Mouse (Mus musculus): ENCODE data around the gene Arid1b. TPM values are rescaled to one million over a fixed set of nuclear protein-coding genes. Genes with fewer than 3 reads are reported as not detected.

The Arid1b gene
- total RNA-seq (2014; fragmentation: Nextera tagmentation) (28.8 and 29.2 TPM in 2 replicates), total RNA-seq (2017) (9.2 and 17.7 TPM in 2 replicates)

DNA sequence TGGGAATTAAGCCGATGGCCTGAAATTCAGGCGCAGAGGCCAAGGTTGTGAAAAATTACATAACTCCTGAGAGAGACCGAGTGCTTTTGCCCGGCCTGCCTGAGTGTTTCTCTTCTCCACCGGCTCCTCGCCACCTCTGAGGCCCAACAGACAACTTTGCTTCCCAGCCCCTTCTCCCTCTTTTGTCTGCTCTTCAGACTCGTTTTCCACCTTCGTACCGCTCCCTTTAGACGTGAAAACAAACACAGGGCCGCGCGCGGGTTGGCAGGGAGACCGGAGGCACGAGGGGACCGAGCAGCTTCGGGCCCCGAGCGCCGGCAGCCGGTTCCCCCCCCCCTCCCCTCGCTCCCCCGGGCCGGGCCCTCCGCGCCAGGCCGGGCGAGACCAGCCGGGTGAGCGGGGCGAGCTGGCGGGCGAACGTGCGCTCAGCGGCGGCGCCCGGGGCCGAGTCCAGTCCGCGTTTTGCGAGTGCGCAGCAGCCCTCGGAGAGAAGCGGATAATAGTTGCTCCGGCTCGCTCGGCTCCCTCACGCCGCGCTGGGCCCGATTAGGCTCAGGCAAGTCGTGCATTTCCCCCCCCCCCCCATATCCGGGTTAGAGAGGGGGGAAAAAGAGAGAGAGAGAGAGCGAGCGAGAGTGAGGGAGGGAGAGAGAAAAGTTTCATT is at the start of gene Arid1b:
Gene Arid1b, plus strand, starts transcription at position 493 of the 664 bp plus-strand sequence.
- ATAC-seq (replicated peaks; ENCODE audit: low FRiP score, low TSS enrichment, poor library complexity, severe bottlenecking), result peak; percentile 73

DNA sequence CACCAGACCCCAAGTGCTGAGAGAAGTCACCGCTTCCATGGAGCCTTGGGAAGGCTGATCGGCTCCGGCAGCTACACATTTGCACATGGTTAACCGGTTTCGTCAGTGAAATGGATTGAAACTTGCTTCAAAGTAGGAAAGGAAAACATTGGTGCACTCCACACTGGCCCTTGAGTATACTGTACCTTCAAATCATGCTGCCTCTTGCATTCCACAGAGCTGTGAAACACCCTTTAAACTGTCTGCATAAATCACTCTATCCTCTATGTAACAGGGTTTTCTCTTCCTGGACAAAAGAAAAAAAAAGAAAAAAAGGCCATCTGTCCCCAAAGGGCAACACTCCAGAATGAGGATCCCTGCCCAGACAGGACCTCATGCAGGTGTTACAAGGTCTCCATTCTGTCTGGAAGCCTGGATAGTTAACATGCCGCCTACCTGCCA is 48.8 kb upstream of the Arid1b start:
- ATAC-seq (replicated peaks; ENCODE audit: low FRiP score, low TSS enrichment, poor library complexity, severe bottlenecking), result no peak

DNA sequence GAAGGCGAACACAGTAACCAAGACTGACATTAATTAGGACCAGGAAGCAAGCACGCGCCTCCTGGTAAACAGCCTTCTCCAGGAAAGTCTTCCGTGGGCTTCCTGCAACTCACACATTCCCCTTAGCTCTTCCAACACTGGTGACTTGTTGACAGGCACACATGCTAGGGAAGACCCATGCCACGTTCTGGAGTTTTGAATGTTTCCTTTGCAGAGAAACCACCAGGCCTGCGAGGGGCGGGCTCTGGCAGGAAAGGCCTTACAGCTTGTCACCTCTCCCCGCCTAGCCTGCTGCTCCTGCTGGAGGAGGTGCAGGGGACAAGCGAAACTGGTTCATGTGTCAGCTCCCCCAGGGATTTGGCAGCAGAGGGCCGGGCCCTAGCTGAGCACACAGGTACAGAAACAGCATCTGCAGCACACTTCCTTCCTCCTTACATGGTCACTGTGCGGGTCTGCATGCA is 48.2 kb upstream of the Arid1b start:
- ATAC-seq (replicated peaks; ENCODE audit: low FRiP score, low TSS enrichment, poor library complexity, severe bottlenecking), result peak; percentile 59

DNA sequence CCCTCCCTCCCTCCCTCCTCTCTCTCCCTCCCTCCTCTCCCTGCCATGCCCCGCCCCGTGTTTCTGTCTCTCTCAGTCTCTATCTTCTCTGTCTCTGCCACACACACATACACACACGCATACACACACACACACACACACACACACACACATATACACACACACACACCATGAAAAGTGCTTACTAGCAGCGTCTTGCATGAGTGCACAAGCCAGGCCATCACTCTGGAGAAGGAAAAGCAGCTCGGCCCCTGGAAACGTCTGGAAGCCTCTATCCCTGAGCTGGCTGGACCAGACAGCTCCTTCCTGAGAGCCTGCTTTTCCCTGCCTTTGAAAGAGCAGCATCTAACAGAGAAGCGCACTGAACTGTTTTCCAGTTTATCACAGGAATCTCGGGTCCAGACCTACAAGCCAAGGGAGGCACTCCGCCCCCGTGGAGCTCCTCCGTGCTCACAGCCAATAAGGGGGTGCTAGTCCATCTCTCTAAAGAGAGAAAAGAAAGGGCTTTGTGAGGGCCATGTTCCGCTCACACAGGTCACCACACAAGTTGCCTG is 47.6 kb upstream of the Arid1b start:
- no peak for ATAC-seq (replicated peaks; ENCODE audit: low FRiP score, low TSS enrichment, poor library complexity, severe bottlenecking)

DNA sequence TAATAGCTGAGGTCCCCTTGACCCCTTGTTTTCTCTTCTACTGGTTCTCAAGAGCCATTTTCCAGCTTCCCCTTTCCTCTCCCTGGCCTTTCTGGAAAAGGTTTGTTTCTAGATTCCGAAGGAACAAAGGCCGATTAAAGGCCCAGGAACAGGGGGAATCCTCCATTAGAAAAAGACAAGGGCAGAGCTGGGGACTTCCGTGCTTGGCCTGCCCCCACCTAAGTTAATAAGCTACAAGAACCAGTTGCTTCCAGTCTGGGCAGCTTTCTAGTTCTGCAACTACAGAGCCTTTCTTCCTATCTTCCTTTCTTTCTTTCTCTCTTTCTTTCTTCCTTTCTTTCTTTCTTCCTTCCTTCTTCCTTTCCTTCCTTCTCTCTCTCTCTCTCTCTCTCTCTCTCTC is 47.1 kb upstream of the Arid1b start:
- no peak for ATAC-seq (replicated peaks; ENCODE audit: low FRiP score, low TSS enrichment, poor library complexity, severe bottlenecking)

DNA sequence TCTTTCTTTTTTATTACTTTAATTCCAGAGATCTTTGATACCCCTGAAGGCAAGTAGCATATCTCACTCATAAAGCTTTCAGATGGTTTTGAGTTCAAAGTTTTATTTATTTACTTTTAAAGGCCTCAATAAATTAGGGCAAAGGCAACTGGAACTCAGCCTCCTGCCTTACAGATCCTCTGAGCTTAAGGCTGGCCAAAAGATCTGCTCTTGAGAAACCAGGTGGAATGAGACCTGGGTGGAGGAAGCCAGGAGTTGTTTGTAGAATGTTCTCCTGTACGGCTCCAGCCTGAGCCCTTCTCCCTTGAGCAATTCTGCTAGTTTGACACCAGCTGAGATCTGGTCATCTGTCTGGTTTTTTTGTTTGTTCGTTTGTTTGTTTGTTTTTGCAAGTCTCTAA is 46.7 kb upstream of the Arid1b start:
- no peak for ATAC-seq (replicated peaks; ENCODE audit: low FRiP score, low TSS enrichment, poor library complexity, severe bottlenecking)

DNA sequence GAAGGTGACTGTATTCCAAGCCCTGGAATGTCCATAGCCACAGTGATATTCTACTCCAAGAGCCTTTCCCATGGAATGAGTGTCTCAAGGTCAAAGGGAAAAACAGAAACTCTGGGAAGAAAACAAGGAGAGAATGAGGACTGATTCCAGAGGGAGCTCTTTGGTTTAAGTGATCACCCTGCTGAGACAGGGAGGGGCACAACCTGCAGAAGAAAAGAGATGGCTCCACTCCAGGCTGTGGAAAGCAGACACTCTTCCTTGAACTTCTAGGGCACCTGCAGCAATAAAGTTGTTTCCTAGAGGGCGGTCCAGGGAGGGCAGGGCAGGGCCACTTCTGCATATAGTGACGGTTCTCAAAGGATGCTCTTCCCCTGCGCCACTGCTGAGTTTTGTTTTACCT is 45.6 kb upstream of the Arid1b start:
- no peak for ATAC-seq (replicated peaks; ENCODE audit: low FRiP score, low TSS enrichment, poor library complexity, severe bottlenecking)

DNA sequence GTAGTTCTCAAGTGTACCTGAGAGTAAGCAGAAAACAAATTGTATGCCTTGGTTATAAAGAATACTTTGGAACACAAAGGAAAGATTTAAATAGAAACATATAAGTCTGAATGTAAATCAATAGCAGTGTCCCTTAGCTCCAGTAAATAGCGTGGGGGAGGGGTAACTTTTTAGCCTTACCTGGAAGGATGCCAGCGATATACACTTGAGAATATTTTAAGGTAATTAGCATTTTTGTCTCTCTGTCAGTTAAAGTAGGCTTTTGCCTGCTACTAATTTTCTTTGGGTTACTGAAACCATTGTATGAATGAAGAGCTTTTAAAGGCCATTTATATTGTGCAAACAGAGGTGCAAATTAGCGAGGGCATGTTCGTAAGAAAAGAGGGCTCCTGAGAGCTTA is 39.7 kb upstream of the Arid1b start:
- ATAC-seq (replicated peaks; ENCODE audit: low FRiP score, low TSS enrichment, poor library complexity, severe bottlenecking), result no peak

DNA sequence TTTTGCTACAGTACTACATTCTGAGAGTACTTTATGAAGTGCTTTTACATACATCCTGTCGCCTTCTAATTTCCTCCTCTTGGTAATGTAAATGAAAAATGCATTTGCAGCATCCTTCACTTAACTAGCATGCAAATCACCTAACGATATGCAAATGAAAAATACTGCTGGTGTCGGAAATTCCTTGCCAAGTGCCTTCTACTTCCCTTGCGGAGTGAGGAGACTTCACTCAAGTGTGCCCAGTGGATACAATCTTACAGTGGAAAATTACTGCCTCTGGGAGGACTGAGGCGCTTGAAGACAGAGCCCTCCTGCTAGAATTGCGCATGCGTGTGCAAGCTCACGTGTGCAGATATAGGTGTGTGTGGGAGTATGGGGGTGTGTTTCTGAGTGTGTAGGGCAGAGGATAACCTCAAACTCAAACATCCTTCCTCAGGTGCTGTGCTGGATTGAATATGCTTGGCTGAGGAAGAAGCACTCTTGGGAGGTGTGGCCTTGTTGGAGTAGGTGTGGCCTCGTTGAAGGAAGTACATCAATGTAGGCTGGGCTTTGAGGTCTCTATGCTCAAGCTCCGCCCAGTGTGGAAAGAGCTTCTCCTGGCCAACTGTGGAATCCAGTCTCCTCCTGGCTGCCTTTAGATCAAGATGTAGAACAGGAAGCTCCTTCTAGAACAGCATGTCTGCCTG is 29.8 kb upstream of the Arid1b start:
- peak; percentile 47; the same call in 1 of the 2 replicates for ATAC-seq (replicated peaks; ENCODE audit: low FRiP score, low TSS enrichment, poor library complexity, severe bottlenecking)

DNA sequence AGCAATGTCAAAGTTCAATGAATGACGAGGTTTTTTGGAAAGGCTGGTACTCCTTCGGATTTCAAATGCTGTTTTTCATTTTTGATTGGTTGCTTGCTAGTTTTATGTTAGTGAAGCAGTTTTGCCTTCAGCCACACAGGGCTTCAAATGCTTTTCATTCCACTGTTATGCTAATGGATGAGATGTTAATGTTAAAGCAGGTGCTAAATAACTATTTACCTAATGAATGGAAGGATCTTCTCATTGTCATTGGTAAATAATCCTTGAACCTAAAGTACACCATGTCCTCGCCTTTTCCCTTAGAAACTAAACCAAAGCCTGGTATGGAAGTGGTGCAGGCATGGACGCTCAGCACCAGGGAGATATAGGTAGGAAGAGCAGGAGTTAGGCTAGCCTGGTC is 26.9 kb upstream of the Arid1b start:
- no peak for ATAC-seq (replicated peaks; ENCODE audit: low FRiP score, low TSS enrichment, poor library complexity, severe bottlenecking)

DNA sequence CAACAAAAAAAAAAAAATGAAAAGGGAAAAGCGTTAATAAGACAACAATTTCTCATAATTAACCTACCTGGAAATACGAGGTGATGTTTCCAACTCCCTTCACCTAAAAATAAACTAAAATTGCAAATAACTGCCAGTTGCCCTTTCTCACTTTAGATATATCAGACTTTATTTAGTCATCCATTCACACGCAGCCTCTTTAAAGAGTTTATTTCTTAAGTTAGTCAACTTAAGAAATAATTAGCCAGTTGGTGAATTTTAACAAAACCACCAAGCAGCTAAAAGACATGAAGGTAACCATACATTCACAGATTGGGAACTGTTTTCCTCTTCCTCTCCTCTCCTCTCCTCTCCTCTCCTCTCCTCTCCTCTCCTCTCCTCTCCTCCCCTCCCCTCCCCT is 26.1 kb upstream of the Arid1b start:
- no peak for ATAC-seq (replicated peaks; ENCODE audit: low FRiP score, low TSS enrichment, poor library complexity, severe bottlenecking)

DNA sequence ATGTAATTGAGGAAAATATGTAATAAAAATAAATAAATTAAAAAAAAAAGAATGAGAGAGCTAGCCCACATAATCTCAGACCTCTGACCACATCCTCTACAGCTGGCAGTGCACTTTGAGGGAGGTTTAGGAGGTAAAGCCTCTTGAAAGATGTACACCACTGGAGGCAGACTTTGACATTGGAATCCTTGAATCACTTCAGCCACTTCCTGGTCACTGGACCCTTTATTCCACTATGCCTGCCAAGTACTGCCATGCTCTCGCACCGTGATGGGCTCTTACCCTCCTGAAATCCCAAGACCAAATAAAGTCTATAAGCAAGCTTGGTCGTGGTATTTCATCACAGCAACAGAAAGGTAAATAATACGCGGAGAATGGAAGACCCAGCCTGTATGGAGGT is 25.3 kb upstream of the Arid1b start:
- ATAC-seq (replicated peaks; ENCODE audit: low FRiP score, low TSS enrichment, poor library complexity, severe bottlenecking), result no peak

DNA sequence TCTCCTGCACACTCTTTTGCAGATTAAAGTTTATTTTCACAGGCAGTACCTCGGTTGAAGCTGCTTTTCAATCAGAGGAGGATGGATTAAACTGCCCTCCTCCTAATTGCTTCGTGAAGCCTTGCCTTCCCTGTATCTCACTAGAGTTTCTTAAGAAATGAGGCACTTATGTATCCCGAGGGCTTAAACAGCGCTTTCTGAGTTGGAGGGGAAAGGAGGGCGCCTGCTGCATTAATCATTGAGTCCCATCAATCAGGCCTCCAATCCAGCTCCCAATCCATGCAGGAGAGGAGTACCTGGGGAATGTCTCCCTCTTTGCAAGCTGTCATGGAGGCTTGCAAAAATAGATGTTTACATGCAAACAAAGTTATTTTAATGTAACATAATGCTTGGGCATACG is 21.9 kb upstream of the Arid1b start:
- ATAC-seq (replicated peaks; ENCODE audit: low FRiP score, low TSS enrichment, poor library complexity, severe bottlenecking), result no peak

DNA sequence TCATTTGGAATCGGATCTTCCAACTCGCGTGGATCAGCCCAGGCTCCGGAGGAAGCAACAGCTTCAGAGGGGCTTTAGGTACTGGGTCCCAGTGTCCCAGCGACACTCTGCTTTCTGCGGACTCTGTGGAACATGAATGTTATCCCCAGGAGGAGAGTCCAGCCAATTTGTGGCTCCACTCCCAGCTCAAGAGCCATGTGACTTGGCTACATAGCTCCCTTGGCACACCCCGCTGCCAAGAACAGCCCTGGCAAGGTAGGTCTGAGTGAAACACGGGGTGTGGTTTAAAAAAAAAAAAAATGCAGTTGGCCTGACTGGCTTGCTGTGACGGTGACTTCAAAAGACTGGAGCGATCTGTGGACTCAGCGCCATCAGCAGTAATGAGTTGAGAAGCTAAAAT is 19.4 kb upstream of the Arid1b start:
- peak; percentile 71 for ATAC-seq (replicated peaks; ENCODE audit: low FRiP score, low TSS enrichment, poor library complexity, severe bottlenecking)

DNA sequence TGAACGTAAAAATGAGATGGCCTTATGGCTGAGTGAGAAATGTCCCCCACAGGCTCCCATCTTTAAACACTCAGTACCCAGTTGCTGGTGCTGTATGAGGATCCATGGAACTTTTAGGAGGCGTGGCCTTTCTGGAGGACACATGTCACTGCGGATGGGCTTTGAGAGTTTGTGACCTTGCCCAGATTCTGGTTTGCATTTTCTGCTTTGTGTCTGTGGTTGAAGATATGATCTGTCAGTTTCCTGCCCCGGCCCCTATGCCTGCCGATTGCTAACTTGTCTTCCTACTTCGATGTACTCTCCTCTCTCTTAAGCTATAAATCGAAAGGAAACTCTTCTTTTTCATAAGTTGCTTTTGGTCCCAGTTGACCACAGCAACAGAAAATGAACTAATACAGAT is 14.0 kb upstream of the Arid1b start:
- no peak for ATAC-seq (replicated peaks; ENCODE audit: low FRiP score, low TSS enrichment, poor library complexity, severe bottlenecking)

DNA sequence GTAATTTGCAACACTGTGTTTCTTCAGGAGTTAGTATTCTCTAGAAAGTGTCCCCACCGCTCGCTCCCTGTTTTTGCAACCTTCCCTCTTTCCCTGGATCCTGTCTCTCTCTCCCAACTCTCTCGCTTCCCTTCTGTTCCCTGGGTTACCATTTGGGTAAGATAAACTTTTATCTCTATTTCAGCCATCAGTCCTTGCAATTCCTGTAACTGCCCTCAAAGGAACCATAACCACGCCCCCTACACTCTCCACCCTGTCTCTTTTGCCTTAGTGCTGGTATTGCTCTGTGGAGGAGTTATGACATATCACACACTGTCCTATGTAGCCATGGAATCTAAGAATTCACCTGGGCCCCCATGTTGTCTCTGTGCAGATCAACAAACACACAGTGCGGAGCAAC is 11.3 kb upstream of the Arid1b start:
- ATAC-seq (replicated peaks; ENCODE audit: low FRiP score, low TSS enrichment, poor library complexity, severe bottlenecking), result peak; percentile 53; the same call in 1 of the 2 replicates

DNA sequence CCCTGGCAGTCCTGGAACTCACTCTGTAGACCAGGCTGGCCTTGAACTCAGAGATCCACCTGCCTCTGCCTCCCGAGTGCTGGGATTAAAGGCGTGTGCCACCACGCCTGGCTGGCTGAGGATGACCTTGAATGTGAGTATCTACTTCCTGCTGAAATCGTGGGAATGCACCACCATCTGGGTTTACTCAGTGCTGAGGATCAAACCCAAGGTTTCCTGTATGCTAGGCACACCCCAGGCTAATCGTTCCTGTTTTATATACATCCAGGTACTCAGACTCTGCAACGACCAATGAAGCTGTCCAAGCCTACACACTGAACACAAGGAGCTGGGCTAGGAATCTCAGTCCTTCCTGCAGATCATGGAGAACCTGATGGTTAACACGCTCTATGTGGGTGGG is 9.4 kb upstream of the Arid1b start:
- no peak for ATAC-seq (replicated peaks; ENCODE audit: low FRiP score, low TSS enrichment, poor library complexity, severe bottlenecking)

DNA sequence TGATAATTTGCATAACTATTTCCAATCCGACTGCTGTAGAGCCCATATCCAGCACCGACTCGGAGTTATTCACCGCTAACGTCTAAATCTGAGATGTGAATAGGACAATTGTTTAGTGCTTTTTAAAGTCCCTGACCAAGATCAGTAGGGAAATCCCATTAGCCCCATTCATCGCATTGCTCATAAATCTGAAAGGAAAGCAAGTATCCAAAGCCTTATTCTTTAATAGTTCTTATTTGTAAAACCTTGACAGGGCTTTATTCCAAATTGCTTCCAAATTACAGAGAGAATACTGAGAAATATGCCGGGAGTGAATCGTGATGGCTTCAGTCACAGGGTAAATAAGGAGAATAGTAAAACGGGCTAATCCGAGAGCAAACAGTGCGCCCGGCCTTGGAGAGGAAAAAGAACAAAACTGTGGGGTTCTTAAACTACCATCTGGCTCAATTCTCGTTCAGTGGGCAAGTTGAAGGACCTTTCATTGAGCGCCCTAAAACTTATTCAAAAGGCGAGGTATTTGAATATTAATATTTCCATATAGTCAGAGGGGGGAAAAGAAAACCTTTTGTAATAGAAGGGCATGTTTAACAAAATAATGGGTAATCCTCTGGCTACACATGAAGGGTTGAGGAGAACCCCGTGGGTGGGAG is 3.1 kb upstream of the Arid1b start:
- ATAC-seq (replicated peaks; ENCODE audit: low FRiP score, low TSS enrichment, poor library complexity, severe bottlenecking), result no peak

DNA sequence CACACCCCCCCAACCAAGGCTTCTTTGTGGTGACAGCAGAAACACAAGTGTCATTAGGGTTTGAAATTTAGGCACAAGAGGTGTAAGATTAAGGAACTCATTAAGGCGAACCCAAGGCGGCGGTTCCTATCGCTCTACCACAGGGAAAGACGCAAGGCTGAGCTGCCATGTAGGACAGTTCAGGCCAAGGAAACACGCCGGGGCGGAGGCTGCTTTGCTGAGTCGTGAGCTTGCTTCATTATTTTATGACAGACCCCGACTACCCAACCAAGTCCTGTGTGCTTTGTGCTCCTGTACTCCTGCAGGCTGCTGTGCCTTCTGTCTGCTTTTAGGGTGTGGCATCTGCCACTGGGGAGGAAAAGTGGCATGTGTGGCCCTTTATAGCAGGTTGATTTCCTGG is 2.5 kb upstream of the Arid1b start:
- 0 out of 2 replicates have a peak, but pooled peaks have one; percentile 12 for ATAC-seq (replicated peaks; ENCODE audit: low FRiP score, low TSS enrichment, poor library complexity, severe bottlenecking)

DNA sequence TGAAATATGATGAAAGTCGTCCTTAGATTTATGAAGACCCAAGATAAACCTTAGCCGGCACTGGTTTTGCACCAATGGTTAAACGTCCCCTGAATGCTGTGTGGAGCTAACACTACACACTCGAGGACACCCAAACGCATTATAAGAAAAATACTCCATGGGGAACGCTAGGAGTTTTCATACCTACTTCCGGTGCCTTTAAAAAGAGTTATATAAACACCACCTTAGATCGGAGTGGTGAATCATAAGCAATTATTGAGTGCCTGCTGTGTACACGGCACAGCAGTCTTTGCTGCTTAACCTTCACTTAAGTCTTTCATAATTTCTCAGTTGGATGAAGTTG is 664 bp upstream of the Arid1b start:
- 0 out of 2 replicates have a peak, but pooled peaks have one; percentile 16 for ATAC-seq (replicated peaks; ENCODE audit: low FRiP score, low TSS enrichment, poor library complexity, severe bottlenecking)

DNA sequence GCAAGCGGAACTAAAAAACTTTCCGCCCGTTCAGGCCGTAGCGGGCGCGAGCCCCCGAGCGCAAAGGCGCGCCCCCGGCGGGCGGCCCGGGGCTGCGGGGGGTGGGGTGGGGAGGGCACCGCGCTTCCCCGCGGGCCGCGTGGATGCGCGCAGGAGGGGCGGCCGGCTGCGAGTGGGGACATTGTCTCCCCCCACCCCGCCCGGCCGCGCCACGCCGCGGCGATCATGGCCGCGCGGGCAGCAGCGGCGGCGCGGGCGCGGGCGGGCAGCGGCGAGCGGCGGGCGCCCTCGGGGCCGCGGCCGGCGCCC is 326 bp downstream of the Arid1b start:
- no peak for ATAC-seq (replicated peaks; ENCODE audit: low FRiP score, low TSS enrichment, poor library complexity, severe bottlenecking)
